Mouse (Mus musculus): ENCODE data around the gene AC129217.1. TPM values are rescaled to one million over a fixed set of nuclear protein-coding genes. Genes with fewer than 3 reads are reported as not detected.
"Not testable (repeated sequence)": the region's sequence is repeated elsewhere in the genome, so short reads cannot be mapped to it uniquely, and the experiment has no call there.

AC129217.1 gene
- polyA plus RNA-seq, 1 experiment from 2014 or later: not detected

GRCm38 (mm10) chr19:8822696-8823095 is 6.9 kb upstream of the AC129217.1 start:
- no peak for DNase-seq (ENCODE audit: low spot score)

GRCm38 (mm10) chr19:8830664-8831063 is 1.1 kb downstream of the AC129217.1 start:
- DNase-seq (ENCODE audit: low spot score): no peak

- no peak for DNase-seq (ENCODE audit: low spot score)
Observed at GRCm38 (mm10) chr19:8831262-8831661, 1.7 kb downstream of the AC129217.1 start.

- no peak for DNase-seq (ENCODE audit: low spot score)
Observed at GRCm38 (mm10) chr19:8832971-8833370, 3.4 kb downstream of the AC129217.1 start.

GRCm38 (mm10) chr19:8836327-8836726 is 6.8 kb downstream of the AC129217.1 start:
- DNase-seq (ENCODE audit: low spot score): not testable (repeated sequence)

GRCm38 (mm10) chr19:8837251-8837791 is 7.7 kb downstream of the AC129217.1 start, which contains the start of gene Bscl2:
Gene Bscl2 (plus strand): TSS chr19:8837467.
- peak; percentile 84 for DNase-seq (ENCODE audit: low spot score)

- peak; percentile 39 for DNase-seq (ENCODE audit: low spot score)
Observed at GRCm38 (mm10) chr19:8838041-8838730, 8.6 kb downstream of the AC129217.1 start.

- no peak for DNase-seq (ENCODE audit: low spot score)
Observed at GRCm38 (mm10) chr19:8839103-8839907, 9.7 kb downstream of the AC129217.1 start, which contains the start of gene Gng3. Gene Gng3 (minus strand): TSS chr19:8839194.

GRCm38 (mm10) chr19:8839908-8840791 is 10.6 kb downstream of the AC129217.1 start:
- DNase-seq (ENCODE audit: low spot score): peak; percentile 55

GRCm38 (mm10) chr19:8841012-8841411 is 11.4 kb downstream of the AC129217.1 start:
- no peak for DNase-seq (ENCODE audit: low spot score)

GRCm38 (mm10) chr19:8842961-8843360 is 13.4 kb downstream of the AC129217.1 start:
- no peak for DNase-seq (ENCODE audit: low spot score)

GRCm38 (mm10) chr19:8844371-8845129 is 15.0 kb downstream of the AC129217.1 start:
- DNase-seq (ENCODE audit: low spot score): peak; percentile 82

- DNase-seq (ENCODE audit: low spot score): no peak
Observed at GRCm38 (mm10) chr19:8848356-8848755, 18.8 kb downstream of the AC129217.1 start.

- no peak for DNase-seq (ENCODE audit: low spot score)
Observed at GRCm38 (mm10) chr19:8850402-8850901, 20.9 kb downstream of the AC129217.1 start, which contains the start of gene Lrrn4cl. Gene Lrrn4cl (plus strand): TSS chr19:8850768.

GRCm38 (mm10) chr19:8851639-8852038 is 22.1 kb downstream of the AC129217.1 start:
- DNase-seq (ENCODE audit: low spot score): no peak

- no peak for DNase-seq (ENCODE audit: low spot score)
Observed at GRCm38 (mm10) chr19:8852236-8852928, 22.8 kb downstream of the AC129217.1 start.

GRCm38 (mm10) chr19:8853117-8853516 is 23.5 kb downstream of the AC129217.1 start:
- no peak for DNase-seq (ENCODE audit: low spot score)

GRCm38 (mm10) chr19:8857689-8858088 is 28.1 kb downstream of the AC129217.1 start:
- peak; percentile 54 for DNase-seq (ENCODE audit: low spot score)

GRCm38 (mm10) chr19:8859018-8859417 is 29.4 kb downstream of the AC129217.1 start:
- DNase-seq (ENCODE audit: low spot score): peak; percentile 64

Measured in thymus, postnatal 0 days (tissue).